Mouse (Mus musculus): Measurements from ENCODE around the gene Clpx. TPM values are rescaled to one million over a fixed set of nuclear protein-coding genes. Genes with fewer than 3 reads are reported as not detected.
A peak's percentile ranks its signal among the peaks of the same experiment; 100 is the strongest.
"Not testable (repeated sequence)": the region's sequence is repeated elsewhere in the genome, so short reads cannot be mapped to it uniquely, and the experiment has no call there.

Gene Clpx
- polyA plus RNA-seq, 1 experiment from 2014 or later = 52.7 TPM

DNA sequence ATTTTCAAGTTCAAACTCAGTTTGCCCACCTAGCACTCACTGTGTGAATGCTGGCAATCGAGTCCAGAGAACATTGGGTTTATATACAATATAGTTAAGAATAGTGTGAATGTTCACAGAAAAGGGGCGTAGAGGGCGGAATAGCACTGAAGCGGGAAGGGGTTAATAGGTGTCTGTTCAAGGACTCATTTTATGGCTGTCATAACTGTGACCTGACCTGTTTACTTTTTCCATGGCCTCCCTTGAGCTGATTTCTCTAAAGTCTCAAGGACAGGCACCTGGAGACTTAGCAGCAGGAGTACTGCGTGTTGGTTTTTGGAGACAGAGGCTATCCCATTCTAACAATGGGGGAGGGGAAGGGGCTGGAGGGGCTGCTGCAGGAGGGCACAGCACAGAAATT is 39.9 kb downstream of the Clpx start:
- Histone ChIP-seq H3K4me3 (no peak overlapping the region), H3K36me3 (peaks cover 29% of the 10 kb centered on the region), H3K27ac (no peak overlapping the region), H3K4me1 (no peaks in the 10 kb centered on the region), H3K27me3 (ENCODE audit: low read depth, poor library complexity, severe bottlenecking) (no peaks in the 10 kb centered on the region), H3K9me3 (replicated peaks) (no peaks in the 10 kb centered on the region)
- 86% methylated on average over 5 of the region's 5 CpGs for WGBS
- DNase-seq (ENCODE audit: low spot score) = no peak

DNA sequence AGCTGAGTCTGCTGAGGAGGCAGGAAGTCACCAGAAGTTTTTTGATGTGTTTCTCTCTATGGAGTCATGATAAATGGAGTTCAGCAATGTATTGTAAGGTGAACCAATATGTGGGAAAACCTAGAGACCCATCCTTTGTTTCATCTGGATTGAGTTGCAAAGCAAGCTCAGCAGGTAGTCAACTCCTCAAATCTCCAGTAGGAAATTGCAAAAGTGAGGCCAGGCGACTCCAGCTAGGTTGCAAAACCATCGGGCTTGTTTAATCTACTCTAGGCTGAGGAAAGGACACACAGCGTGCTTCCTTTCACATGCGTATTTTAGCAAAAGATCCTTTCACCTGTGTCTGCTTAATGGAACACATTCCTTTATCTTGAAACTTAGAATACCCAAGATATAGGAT is 45.1 kb downstream of the Clpx start:
- no peak for DNase-seq (ENCODE audit: low spot score)
- no peaks in the 10 kb centered on the region for H3K4me1 ChIP-seq
- no peak overlapping the region for H3K4me3 ChIP-seq
- H3K9me3 ChIP-seq (replicated peaks) = no peaks in the 10 kb centered on the region
- H3K27ac ChIP-seq = no peak overlapping the region
- no peaks in the 10 kb centered on the region for H3K36me3 ChIP-seq
- no peaks in the 10 kb centered on the region for H3K27me3 ChIP-seq (ENCODE audit: low read depth, poor library complexity, severe bottlenecking)
- WGBS = 88% methylated on average over 4 of the region's 4 CpGs

DNA sequence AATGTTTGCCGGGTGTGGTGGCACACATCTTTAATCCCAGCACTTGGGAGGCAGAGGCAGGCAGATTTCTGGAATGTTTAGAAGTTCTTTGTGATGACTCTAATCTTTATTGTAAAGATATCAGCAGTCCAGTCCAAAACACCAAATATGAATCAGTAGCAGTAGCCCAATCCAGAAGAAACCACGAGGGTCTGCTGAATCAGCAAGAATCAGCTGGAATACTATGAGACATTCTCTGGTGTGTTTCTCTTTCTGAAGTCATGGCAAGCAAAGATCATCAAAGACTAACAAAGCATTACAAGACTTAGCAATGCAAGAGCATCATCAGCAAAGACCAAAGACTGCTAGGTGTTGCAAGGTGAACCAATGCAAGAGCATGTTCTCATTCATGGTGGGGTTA is 46.4 kb downstream of the Clpx start:
- no peaks in the 10 kb centered on the region for H3K27me3 ChIP-seq (ENCODE audit: low read depth, poor library complexity, severe bottlenecking)
- H3K4me3 ChIP-seq = no peak overlapping the region
- H3K9me3 ChIP-seq (replicated peaks) = 0 out of 2 replicates have a peak, but pooled peaks cover 2% of the 10 kb centered on the region
- H3K4me1 ChIP-seq = no peaks in the 10 kb centered on the region
- H3K36me3 ChIP-seq = no peaks in the 10 kb centered on the region
- 89% methylated on average over 2 of the region's 2 CpGs for WGBS
- no peak overlapping the region for H3K27ac ChIP-seq
- DNase-seq (ENCODE audit: low spot score) = no peak

DNA sequence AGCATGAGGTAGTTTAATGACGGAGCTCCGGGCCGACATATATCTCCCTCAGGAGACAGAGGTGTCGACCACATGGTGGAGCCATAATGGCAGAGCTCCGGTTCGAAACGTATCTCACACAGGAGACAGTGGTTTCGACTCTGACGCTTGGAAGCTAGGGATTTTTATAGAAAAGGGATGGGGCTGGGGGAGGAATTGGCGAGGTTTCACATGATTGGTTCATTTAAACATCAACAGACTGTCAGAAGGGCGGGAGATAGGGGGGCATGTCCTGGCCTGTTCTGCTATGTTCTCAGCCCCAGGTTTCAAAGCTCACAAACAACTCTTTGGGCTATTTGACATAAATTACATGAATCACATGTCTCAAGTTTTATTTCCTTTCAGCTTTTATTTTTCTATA is 51.4 kb downstream of the Clpx start:
- H3K27ac ChIP-seq = peak overlapping the region; percentile 92
- not testable (repeated sequence) for H3K27me3 ChIP-seq (ENCODE audit: low read depth, poor library complexity, severe bottlenecking); H3K36me3 ChIP-seq; H3K9me3 ChIP-seq (replicated peaks); DNase-seq (ENCODE audit: low spot score)
- WGBS = 72% methylated on average over 11 of the region's 11 CpGs
- peaks cover 18% of the 10 kb centered on the region for H3K4me1 ChIP-seq
- H3K4me3 ChIP-seq = peak overlapping the region; percentile 95

DNA sequence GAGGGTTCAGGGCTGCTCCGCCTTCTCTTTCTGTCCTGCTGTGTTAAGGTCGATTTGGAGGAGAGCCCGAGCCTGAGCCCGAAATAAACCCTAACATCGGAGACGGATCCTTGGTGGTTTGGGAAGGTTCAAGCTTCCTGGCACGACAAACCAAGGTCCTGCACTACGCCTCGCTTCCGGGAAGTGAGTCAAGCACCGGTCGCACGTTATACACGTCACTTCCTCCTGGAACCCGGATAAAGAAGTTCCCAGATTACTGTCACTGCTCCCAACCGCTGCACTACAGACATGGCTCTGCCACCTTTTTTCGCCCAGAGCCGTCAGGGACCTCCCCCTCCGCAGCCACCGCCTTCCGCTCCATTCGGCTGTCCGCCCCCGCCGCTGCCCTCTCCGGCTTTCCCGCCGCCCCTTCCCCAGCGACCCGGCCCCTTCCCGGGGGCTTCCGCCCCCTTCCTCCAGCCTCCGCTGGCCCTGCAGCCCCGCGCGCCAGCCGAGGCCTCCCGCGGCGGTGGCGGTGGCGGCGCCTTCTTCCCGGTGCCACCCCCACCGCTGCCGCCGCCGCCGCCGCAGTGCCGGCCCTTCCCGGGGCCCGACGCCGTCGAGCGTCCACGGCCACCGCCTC is 51.9 kb downstream of the Clpx start, which contains the start of gene Pdcd7:
Gene Pdcd7 (plus strand): TSS at position 251 of the 622 bp plus-strand sequence.
- 0 out of 2 replicates have a peak, but pooled peaks cover 2% of the 10 kb centered on the region for H3K9me3 ChIP-seq (replicated peaks)
- peaks cover 18% of the 10 kb centered on the region for H3K4me1 ChIP-seq
- no peaks in the 10 kb centered on the region for H3K36me3 ChIP-seq
- peak; percentile 98 for DNase-seq (ENCODE audit: low spot score)
- H3K27ac ChIP-seq = peak within 1 kb of the TSS; percentile 92
- H3K27me3 ChIP-seq (ENCODE audit: low read depth, poor library complexity, severe bottlenecking) = no peaks in the 10 kb centered on the region
- H3K4me3 ChIP-seq = peak within 1 kb of the TSS; percentile 95
- WGBS = 2% methylated on average over 58 of the region's 59 CpGs

DNA sequence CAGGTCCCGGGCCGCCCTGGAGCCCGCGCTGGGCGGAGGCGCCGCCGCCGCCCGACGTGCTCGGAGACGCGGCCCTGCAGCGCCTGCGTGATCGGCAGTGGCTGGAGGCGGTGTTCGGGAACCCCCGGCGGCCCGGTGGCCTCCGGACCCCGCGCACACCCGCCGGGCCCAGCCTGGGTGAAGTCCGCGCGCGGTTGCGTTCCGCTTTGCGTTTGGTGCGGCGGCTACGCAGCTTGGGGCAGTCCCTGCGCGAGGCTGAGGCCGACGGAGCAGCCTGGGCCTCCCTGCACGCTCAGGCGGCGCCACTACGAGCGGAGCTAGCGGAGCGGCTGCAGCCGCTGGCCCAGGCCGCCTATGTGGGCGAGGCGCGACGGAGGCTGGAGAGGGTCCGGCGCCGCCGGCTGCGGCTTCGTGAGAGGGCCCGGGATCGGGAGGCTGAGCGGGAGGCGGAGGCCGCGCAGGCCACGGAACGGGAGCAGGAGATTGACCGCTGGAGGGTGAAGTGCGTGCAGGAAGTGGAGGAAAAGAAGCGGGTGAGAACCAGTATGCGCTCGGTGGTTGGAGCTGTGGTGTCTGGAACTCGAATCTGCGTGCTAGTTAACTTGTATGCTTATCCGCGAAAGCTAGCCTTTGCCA is 52.5 kb downstream of the Clpx start:
- peak overlapping the region; percentile 95 for H3K4me3 ChIP-seq
- H3K27me3 ChIP-seq (ENCODE audit: low read depth, poor library complexity, severe bottlenecking) = no peaks in the 10 kb centered on the region
- DNase-seq (ENCODE audit: low spot score) = peak; percentile 69
- H3K9me3 ChIP-seq (replicated peaks) = 0 out of 2 replicates have a peak, but pooled peaks cover 2% of the 10 kb centered on the region
- no peaks in the 10 kb centered on the region for H3K36me3 ChIP-seq
- H3K4me1 ChIP-seq = peaks cover 18% of the 10 kb centered on the region
- under 1% methylated on average over 76 of the region's 77 CpGs for WGBS
- H3K27ac ChIP-seq = peak overlapping the region; percentile 92

DNA sequence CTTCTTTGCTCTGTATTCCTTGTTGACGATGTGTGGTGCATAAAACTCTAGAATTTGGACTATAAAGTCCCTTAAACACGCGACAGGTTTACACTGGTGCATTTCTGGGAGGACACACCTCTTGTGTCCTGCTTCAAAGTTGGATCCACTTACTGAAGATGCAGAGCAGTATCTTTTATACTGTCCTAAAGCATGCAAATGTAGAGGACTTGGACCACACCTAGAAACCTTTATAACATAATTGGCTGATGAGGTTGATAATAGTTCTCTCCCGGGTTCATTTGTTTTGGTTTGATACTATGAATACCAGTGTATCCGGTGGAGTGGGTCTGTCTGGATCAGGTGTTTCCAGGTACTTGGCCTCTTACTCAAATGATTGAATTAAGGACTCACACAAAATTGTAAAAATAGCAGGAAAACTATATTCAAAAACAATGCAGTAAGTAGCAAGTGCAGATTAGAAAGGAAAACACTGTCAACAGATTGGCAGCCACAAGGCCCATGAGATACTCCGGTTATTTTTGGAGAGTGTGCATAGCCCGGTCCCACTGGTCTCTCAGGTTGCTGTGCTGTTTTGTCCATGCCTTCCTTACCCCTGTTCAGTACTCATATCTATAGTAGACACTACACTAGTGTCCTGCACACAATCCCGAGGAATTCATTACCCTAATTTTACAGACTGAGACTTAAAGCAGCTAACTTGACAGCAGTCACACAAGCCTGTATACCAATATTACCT is 53.2 kb downstream of the Clpx start:
- 48% methylated on average over 8 of the region's 8 CpGs for WGBS
- Histone ChIP-seq H3K9me3 (replicated peaks) (0 out of 2 replicates have a peak, but pooled peaks cover 2% of the 10 kb centered on the region), H3K4me1 (peaks cover 18% of the 10 kb centered on the region), H3K27me3 (ENCODE audit: low read depth, poor library complexity, severe bottlenecking) (no peaks in the 10 kb centered on the region), H3K4me3 (peak overlapping the region; percentile 95), H3K27ac (peak overlapping the region; percentile 92), H3K36me3 (no peaks in the 10 kb centered on the region)
- DNase-seq (ENCODE audit: low spot score) = no peak

DNA sequence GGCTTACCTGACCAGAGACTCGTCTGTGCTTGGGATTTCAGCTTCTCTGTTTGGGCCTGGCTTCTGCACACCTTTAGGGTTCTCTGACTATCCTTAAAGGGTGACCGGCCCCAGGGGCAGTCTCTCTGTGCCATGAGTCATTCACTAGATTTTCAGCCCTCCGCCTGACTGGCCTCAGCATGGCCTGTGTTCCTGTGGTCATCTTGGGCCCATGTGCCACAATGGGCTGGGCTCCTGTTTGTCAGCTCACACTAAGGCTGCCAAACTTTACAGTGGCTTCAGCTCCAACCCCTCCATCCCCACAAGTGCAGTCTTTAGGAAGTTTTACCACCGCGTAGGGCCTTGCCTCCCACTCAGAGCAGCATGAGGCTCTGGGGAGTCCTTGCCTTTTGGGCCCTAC is 59.2 kb downstream of the Clpx start:
- Histone ChIP-seq H3K36me3 (peaks cover 41% of the 10 kb centered on the region), H3K4me1 (0 out of 2 replicates have a peak, but pooled peaks cover 1% of the 10 kb centered on the region), H3K9me3 (replicated peaks) (no peaks in the 10 kb centered on the region), H3K27ac (no peak overlapping the region), H3K4me3 (no peak overlapping the region), H3K27me3 (ENCODE audit: low read depth, poor library complexity, severe bottlenecking) (no peaks in the 10 kb centered on the region)
- no peak for DNase-seq (ENCODE audit: low spot score)
- 91% methylated on average over 5 of the region's 5 CpGs for WGBS

DNA sequence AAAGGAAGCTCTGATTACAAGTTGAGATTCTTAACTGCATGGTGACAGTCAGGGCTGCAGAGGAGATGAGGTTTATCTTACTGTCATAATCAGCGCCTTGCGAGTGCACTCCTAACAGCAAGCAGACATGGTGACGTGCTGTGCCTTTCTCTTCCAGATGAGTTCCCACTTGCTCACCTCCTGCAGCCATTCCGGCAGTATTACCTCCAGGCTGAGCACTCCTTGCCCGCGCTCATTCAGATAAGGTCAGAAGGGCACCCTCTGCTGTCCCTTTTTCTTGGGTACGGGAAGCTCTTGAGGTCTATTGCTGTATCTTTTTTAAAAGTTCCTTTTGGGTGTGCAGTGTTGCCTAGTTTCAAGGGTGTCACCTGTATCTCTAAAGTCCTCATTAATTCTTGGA is 62.5 kb downstream of the Clpx start:
- Histone ChIP-seq H3K27me3 (ENCODE audit: low read depth, poor library complexity, severe bottlenecking) (no peaks in the 10 kb centered on the region), H3K27ac (no peak overlapping the region), H3K4me3 (no peak overlapping the region), H3K36me3 (peaks cover 73% of the 10 kb centered on the region), H3K4me1 (no peaks in the 10 kb centered on the region), H3K9me3 (replicated peaks) (no peaks in the 10 kb centered on the region)
- 89% methylated on average over 7 of the region's 7 CpGs for WGBS
- no peak for DNase-seq (ENCODE audit: low spot score)

DNA sequence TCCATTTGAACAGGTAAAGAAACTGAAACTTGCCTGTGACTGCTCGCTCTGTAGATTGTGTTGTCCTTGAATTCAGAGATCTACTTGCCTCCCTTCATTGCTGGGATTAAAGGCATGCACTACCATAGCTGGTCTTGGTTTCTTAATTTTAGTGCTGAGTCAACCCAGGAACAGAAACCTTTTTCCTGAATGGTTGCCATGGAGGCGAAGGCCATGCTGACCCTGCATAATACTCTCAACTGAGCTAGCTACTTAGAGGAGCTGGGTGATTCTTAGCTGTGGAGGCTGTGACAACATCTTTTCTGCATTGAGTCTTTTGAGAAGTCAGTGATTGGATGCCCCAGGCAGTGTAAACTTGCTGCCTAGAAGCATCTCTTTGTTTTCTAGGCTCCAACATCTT is 62.9 kb downstream of the Clpx start:
- Histone ChIP-seq H3K27me3 (ENCODE audit: low read depth, poor library complexity, severe bottlenecking) (no peaks in the 10 kb centered on the region), H3K4me1 (no peaks in the 10 kb centered on the region), H3K27ac (no peak overlapping the region), H3K36me3 (peaks cover 77% of the 10 kb centered on the region), H3K4me3 (no peak overlapping the region), H3K9me3 (replicated peaks) (no peaks in the 10 kb centered on the region)
- WGBS = 97% methylated on average over 2 of the region's 2 CpGs
- DNase-seq (ENCODE audit: low spot score) = no peak

DNA sequence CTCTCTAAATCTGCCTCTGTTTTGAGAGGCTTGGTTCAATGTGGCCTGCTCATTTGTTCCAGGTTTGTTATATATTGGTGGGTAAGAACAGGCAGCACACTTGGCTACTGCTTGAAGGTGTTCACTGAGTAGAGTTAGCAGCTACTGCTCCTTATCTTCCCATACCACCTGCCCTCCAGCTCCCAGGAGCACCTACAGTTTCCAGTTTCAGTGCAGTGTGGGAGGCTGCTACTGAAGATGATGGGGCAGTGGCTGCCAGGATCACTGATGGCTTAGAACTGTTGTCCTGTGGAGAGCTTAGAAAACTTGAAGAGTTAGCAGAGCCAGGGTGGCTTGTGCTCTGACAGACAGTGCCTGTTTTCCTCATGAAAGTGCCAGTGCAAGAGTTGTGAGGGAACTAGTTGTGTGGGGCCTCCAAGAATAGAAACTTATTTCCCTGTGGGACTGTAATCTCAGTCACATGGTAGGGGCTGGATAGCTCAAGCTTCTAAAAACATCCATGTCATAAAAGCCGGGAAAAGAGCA is 65.0 kb downstream of the Clpx start:
- Histone ChIP-seq H3K4me1 (no peaks in the 10 kb centered on the region), H3K9me3 (replicated peaks) (no peaks in the 10 kb centered on the region), H3K36me3 (peaks cover 82% of the 10 kb centered on the region), H3K27me3 (ENCODE audit: low read depth, poor library complexity, severe bottlenecking) (no peaks in the 10 kb centered on the region), H3K4me3 (no peak overlapping the region), H3K27ac (no peak overlapping the region)
- DNase-seq (ENCODE audit: low spot score) = no peak
- 91% methylated on average over 1 of the region's 1 CpGs for WGBS

DNA sequence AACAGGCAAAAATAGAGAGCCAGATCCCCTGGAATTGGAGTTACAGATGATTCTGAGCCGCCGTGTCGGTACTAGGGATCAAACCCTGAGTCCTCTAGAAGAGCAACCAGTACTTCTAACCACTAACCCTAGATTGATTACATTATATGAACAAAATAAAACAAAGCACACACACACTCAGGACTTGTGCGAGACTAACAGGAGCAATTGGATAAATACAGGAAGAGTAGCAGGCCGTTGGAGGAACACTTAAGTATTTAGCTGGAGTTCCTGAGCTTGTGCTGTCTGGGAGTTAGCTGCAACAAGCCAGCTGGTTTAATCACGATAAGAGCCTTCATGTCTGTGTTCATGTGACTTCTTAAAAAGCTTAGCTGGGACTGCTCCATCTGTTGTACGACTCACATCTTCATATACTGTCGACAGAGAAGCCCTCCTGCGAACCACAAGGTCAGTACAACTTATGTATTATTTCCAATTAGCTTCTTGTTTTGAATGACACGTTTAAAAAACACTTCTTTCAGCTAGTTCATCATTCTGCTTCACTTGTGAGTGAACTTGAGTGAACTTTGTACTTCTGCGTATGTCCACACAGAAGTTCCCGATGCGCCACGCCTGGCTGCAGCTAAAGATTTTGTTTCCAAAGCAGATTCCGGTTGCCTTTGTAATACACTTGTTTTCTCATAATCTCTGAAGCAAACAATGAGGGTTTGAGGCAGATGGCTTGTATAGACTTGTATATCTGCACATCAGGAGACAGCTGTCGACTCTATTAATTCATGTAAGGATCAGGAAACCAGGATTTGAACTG is 66.8 kb downstream of the Clpx start, which contains the start of gene Ubap1l:
Gene Ubap1l (plus strand): TSS at position 401 of the 808 bp plus-strand sequence.
- WGBS = 95% methylated on average over 16 of the region's 16 CpGs
- Histone ChIP-seq H3K9me3 (replicated peaks) (no peaks in the 10 kb centered on the region), H3K27me3 (ENCODE audit: low read depth, poor library complexity, severe bottlenecking) (no peaks in the 10 kb centered on the region), H3K4me3 (no peak within 1 kb of the TSS), H3K27ac (no peak within 1 kb of the TSS), H3K4me1 (no peaks in the 10 kb centered on the region), H3K36me3 (peaks cover 77% of the 10 kb centered on the region)
- DNase-seq (ENCODE audit: low spot score) = no peak

Measured in limb, embryonic 10.5 days (tissue).